Mouse (Mus musculus): ENCODE measurements around the gene Mfap5. TPM values are rescaled to one million over a fixed set of nuclear protein-coding genes. Genes with fewer than 3 reads are reported as not detected.
A peak's percentile ranks its signal among the peaks of the same experiment; 100 is the strongest.

The Mfap5 gene
- polyA plus RNA-seq, 1 experiment = 0.26 TPM

- TF ChIP-seq CTCF (IDR thresholded peaks at IDR 0.05; ENCODE audit: control insufficient read depth, insufficient read depth, insufficient read length) = peak; percentile 30
- no peak for TF ChIP-seq CEBPB (IDR thresholded peaks at IDR 0.05; ENCODE audit: low read depth)
- no peaks in the 10 kb centered on the region for H3K27me3 ChIP-seq (ENCODE audit: control insufficient read depth, insufficient read depth, insufficient read length)
- H3K4me3 ChIP-seq (ENCODE audit: insufficient read depth, poor library complexity, severe bottlenecking) = no peak overlapping the region
- H3K79me2 ChIP-seq (ENCODE audit: control insufficient read depth, insufficient read depth) = no peaks in the 10 kb centered on the region
- no peaks in the 10 kb centered on the region for H3K79me3 ChIP-seq (ENCODE audit: low read depth)
- H3ac ChIP-seq (ENCODE audit: control insufficient read depth, insufficient read length, low read depth) = no peak overlapping the region
- H3K36me3 ChIP-seq (ENCODE audit: control insufficient read depth, insufficient read depth) = no peaks in the 10 kb centered on the region
Observed at GRCm38 (mm10) chr6:122560427-122560826, 54.8 kb downstream of the Mfap5 start.

- Histone ChIP-seq H3ac (ENCODE audit: control insufficient read depth, insufficient read length, low read depth) (no peak overlapping the region), H3K4me3 (ENCODE audit: insufficient read depth, poor library complexity, severe bottlenecking) (no peak overlapping the region), H3K79me3 (ENCODE audit: low read depth) (no peaks in the 10 kb centered on the region), H3K27me3 (ENCODE audit: control insufficient read depth, insufficient read depth, insufficient read length) (no peaks in the 10 kb centered on the region), H3K79me2 (ENCODE audit: control insufficient read depth, insufficient read depth) (no peaks in the 10 kb centered on the region), H3K36me3 (ENCODE audit: control insufficient read depth, insufficient read depth) (no peaks in the 10 kb centered on the region)
- TF ChIP-seq MAX (IDR thresholded peaks at IDR 0.05) (no peak), MYOG (IDR thresholded peaks at IDR 0.05; ENCODE audit: control insufficient read depth, extremely low read depth, insufficient read length) (no peak), CEBPB (IDR thresholded peaks at IDR 0.05; ENCODE audit: low read depth) (no peak), MYOD1 (IDR thresholded peaks at IDR 0.05; ENCODE audit: control insufficient read depth, insufficient read length, low read depth) (no peak), FOSL1 (IDR thresholded peaks at IDR 0.05; ENCODE audit: insufficient read depth, low read length, poor library complexity, severe bottlenecking) (no peak), USF1 (IDR thresholded peaks at IDR 0.05; ENCODE audit: low read depth) (no peak), CTCF (IDR thresholded peaks at IDR 0.05; ENCODE audit: control insufficient read depth, insufficient read depth, insufficient read length) (no peak)
Observed at GRCm38 (mm10) chr6:122561005-122561404, 55.4 kb downstream of the Mfap5 start.

GRCm38 (mm10) chr6:122562463-122562862, 56.8 kb downstream of the Mfap5 start:
- Histone ChIP-seq H3K79me2 (ENCODE audit: control insufficient read depth, insufficient read depth) (no peaks in the 10 kb centered on the region), H3K79me3 (ENCODE audit: low read depth) (no peaks in the 10 kb centered on the region), H3K27me3 (ENCODE audit: control insufficient read depth, insufficient read depth, insufficient read length) (no peaks in the 10 kb centered on the region), H3ac (ENCODE audit: control insufficient read depth, insufficient read length, low read depth) (no peak overlapping the region), H3K36me3 (ENCODE audit: control insufficient read depth, insufficient read depth) (no peaks in the 10 kb centered on the region), H3K4me3 (ENCODE audit: insufficient read depth, poor library complexity, severe bottlenecking) (no peak overlapping the region)
- TF ChIP-seq CTCF (IDR thresholded peaks at IDR 0.05; ENCODE audit: control insufficient read depth, insufficient read depth, insufficient read length) = peak; percentile 42
- TF ChIP-seq CEBPB (IDR thresholded peaks at IDR 0.05; ENCODE audit: low read depth) = peak; percentile 67
- TF ChIP-seq MAX (IDR thresholded peaks at IDR 0.05) = no peak
- no peak for TF ChIP-seq MYOD1 (IDR thresholded peaks at IDR 0.05; ENCODE audit: control insufficient read depth, insufficient read length, low read depth)

GRCm38 (mm10) chr6:122565070-122565784, 59.6 kb downstream of the Mfap5 start:
- TF ChIP-seq CEBPB (IDR thresholded peaks at IDR 0.05; ENCODE audit: low read depth) (no peak), MYOG (IDR thresholded peaks at IDR 0.05; ENCODE audit: control insufficient read depth, extremely low read depth, insufficient read length) (no peak), CTCF (IDR thresholded peaks at IDR 0.05; ENCODE audit: control insufficient read depth, insufficient read depth, insufficient read length) (no peak), FOSL1 (IDR thresholded peaks at IDR 0.05; ENCODE audit: insufficient read depth, low read length, poor library complexity, severe bottlenecking) (no peak), MYOD1 (IDR thresholded peaks at IDR 0.05; ENCODE audit: control insufficient read depth, insufficient read length, low read depth) (no peak), MAX (IDR thresholded peaks at IDR 0.05) (no peak), USF1 (IDR thresholded peaks at IDR 0.05; ENCODE audit: low read depth) (no peak)

GRCm38 (mm10) chr6:122569113-122569512, 63.5 kb downstream of the Mfap5 start:
- no peak overlapping the region for H3K4me3 ChIP-seq (ENCODE audit: insufficient read depth, poor library complexity, severe bottlenecking)
- H3K27me3 ChIP-seq (ENCODE audit: control insufficient read depth, insufficient read depth, insufficient read length) = no peaks in the 10 kb centered on the region
- no peaks in the 10 kb centered on the region for H3K36me3 ChIP-seq (ENCODE audit: control insufficient read depth, insufficient read depth)
- no peaks in the 10 kb centered on the region for H3K79me2 ChIP-seq (ENCODE audit: control insufficient read depth, insufficient read depth)
- no peaks in the 10 kb centered on the region for H3K79me3 ChIP-seq (ENCODE audit: low read depth)
- TF ChIP-seq MYOD1 (IDR thresholded peaks at IDR 0.05; ENCODE audit: control insufficient read depth, insufficient read length, low read depth) = no peak
- no peak for TF ChIP-seq CTCF (IDR thresholded peaks at IDR 0.05; ENCODE audit: control insufficient read depth, insufficient read depth, insufficient read length)
- no peak for TF ChIP-seq USF1 (IDR thresholded peaks at IDR 0.05; ENCODE audit: low read depth)
- TF ChIP-seq MAX (IDR thresholded peaks at IDR 0.05) = no peak
- TF ChIP-seq FOSL1 (IDR thresholded peaks at IDR 0.05; ENCODE audit: insufficient read depth, low read length, poor library complexity, severe bottlenecking) = no peak
- no peak for TF ChIP-seq CEBPB (IDR thresholded peaks at IDR 0.05; ENCODE audit: low read depth)
- no peak for TF ChIP-seq MYOG (IDR thresholded peaks at IDR 0.05; ENCODE audit: control insufficient read depth, extremely low read depth, insufficient read length)
- H3ac ChIP-seq (ENCODE audit: control insufficient read depth, insufficient read length, low read depth) = no peak overlapping the region

More at GRCm38 (mm10) chr6:122565070-122565784, 59.6 kb downstream of the Mfap5 start:
- Histone ChIP-seq H3K79me2 (ENCODE audit: control insufficient read depth, insufficient read depth) (no peaks in the 10 kb centered on the region), H3K27me3 (ENCODE audit: control insufficient read depth, insufficient read depth, insufficient read length) (no peaks in the 10 kb centered on the region), H3K36me3 (ENCODE audit: control insufficient read depth, insufficient read depth) (no peaks in the 10 kb centered on the region), H3K4me3 (ENCODE audit: insufficient read depth, poor library complexity, severe bottlenecking) (no peak overlapping the region), H3K79me3 (ENCODE audit: low read depth) (no peaks in the 10 kb centered on the region), H3ac (ENCODE audit: control insufficient read depth, insufficient read length, low read depth) (no peak overlapping the region)

GRCm38 (mm10) chr6:122569762-122570161, 64.1 kb downstream of the Mfap5 start:
- TF ChIP-seq MAX (IDR thresholded peaks at IDR 0.05) = no peak
- TF ChIP-seq MYOD1 (IDR thresholded peaks at IDR 0.05; ENCODE audit: control insufficient read depth, insufficient read length, low read depth) = no peak
- no peak for TF ChIP-seq MYOG (IDR thresholded peaks at IDR 0.05; ENCODE audit: control insufficient read depth, extremely low read depth, insufficient read length)
- TF ChIP-seq FOSL1 (IDR thresholded peaks at IDR 0.05; ENCODE audit: insufficient read depth, low read length, poor library complexity, severe bottlenecking) = no peak
- no peak for TF ChIP-seq CEBPB (IDR thresholded peaks at IDR 0.05; ENCODE audit: low read depth)
- TF ChIP-seq USF1 (IDR thresholded peaks at IDR 0.05; ENCODE audit: low read depth) = no peak
- TF ChIP-seq CTCF (IDR thresholded peaks at IDR 0.05; ENCODE audit: control insufficient read depth, insufficient read depth, insufficient read length) = no peak
- H3K36me3 ChIP-seq (ENCODE audit: control insufficient read depth, insufficient read depth) = no peaks in the 10 kb centered on the region
- no peak overlapping the region for H3ac ChIP-seq (ENCODE audit: control insufficient read depth, insufficient read length, low read depth)
- no peaks in the 10 kb centered on the region for H3K79me2 ChIP-seq (ENCODE audit: control insufficient read depth, insufficient read depth)
- no peaks in the 10 kb centered on the region for H3K27me3 ChIP-seq (ENCODE audit: control insufficient read depth, insufficient read depth, insufficient read length)
- H3K4me3 ChIP-seq (ENCODE audit: insufficient read depth, poor library complexity, severe bottlenecking) = no peak overlapping the region
- no peaks in the 10 kb centered on the region for H3K79me3 ChIP-seq (ENCODE audit: low read depth)

Measured in C2C12 (cell line).